Mouse (Mus musculus): ENCODE measurements around the gene Vmn2r48. TPM values are rescaled to one million over a fixed set of nuclear protein-coding genes. Genes with fewer than 3 reads are reported as not detected.

Gene Vmn2r48
- polyA plus RNA-seq (2012; rRNA removed; ENCODE audit: low replicate concordance): not detected in 2 replicates

DNA sequence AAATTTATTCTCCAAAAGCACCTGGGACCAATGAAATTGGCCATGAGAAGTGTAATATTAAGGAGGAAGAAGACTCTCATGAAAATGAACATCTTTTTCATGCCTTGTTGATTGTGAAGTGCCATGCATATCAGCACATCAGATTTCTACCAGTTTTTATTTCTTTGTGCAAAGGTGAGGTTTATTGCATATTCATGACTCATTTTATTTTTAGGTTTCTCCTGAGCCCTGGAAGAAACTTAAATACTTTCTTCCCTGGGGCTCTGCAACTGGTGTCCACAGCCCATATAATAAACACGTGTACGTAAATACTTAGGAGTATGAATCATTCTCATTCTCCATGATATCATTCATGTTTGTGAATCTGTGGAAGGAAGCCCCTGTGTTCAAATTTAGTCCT is at the start of gene Vmn2r48:
TSS of gene Vmn2r48 (minus strand) at position 101 of the 400 bp plus-strand sequence.

DNA sequence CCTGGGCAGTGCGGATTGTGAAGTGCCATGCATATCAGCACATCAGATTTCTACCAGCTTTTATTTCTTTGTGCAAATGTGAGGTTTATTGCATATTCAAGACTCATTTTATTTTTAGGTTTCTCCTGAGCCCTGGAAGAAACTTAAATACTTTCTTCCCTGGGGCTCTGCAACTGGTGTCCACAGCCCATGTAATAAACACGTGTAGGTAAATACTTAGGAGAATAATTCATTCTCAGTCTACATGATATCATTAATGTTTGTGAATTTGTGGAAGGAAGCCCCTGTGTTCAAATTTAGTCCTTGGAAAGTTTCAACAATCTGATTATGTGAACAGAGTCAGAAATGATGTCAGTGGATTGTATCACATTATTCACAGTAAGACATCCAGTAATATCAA is 38.8 kb upstream of the Vmn2r48 start, which contains the start of gene Vmn2r49:
TSS of gene Vmn2r49 (minus strand) at position 101 of the 400 bp plus-strand sequence.

Other genes with a start within 250 kb of the Vmn2r48 start
- gene Vmn2r46, start 183.0 kb downstream of the Vmn2r48 start, polyA plus RNA-seq (2012; rRNA removed; ENCODE audit: low replicate concordance): not detected in 2 replicates
- gene Vmn2r47, start 112.3 kb downstream of the Vmn2r48 start, polyA plus RNA-seq (2012; rRNA removed; ENCODE audit: low replicate concordance): not detected in 2 replicates
- gene Vmn2r49, start 38.7 kb upstream of the Vmn2r48 start, polyA plus RNA-seq (2012; rRNA removed; ENCODE audit: low replicate concordance): not detected in 2 replicates
- gene Vmn2r50, start 99.7 kb upstream of the Vmn2r48 start, polyA plus RNA-seq (2012; rRNA removed; ENCODE audit: low replicate concordance): not detected in 2 replicates
- gene Vmn2r51, start 152.2 kb upstream of the Vmn2r48 start, polyA plus RNA-seq (2012; rRNA removed; ENCODE audit: low replicate concordance): not detected in 2 replicates
- gene Vmn2r52, start 223.0 kb upstream of the Vmn2r48 start, polyA plus RNA-seq (2012; rRNA removed; ENCODE audit: low replicate concordance): not detected in 2 replicates